Mouse (Mus musculus): ENCODE measurements around the gene Cfap65. TPM values are rescaled to one million over a fixed set of nuclear protein-coding genes. Genes with fewer than 3 reads are reported as not detected.

The Cfap65 gene
- polyA plus RNA-seq (2015; fragmentation: Nextera tagmentation; extraction: Ambion mirVana) = 0.03 TPM in 1 of 2 replicates, not detected in the other

- Histone ChIP-seq H3K4me2 (peak within 1 kb of the TSS; percentile 46), H3K4me1 (0 out of 2 replicates have a peak, but pooled peaks cover 2% of the 10 kb centered on the region), H3K36me3 (no peaks in the 10 kb centered on the region), H3K9ac (no peak within 1 kb of the TSS), H3K4me3 (replicated peaks) (peak within 1 kb of the TSS; percentile 30), H3K9me3 (replicated peaks) (no peaks in the 10 kb centered on the region), H3K27ac (no peak within 1 kb of the TSS), H3K27me3 (peaks cover 77% of the 10 kb centered on the region)
- 2% methylated on average over 18 of the region's 18 CpGs for WGBS
- no peak for ATAC-seq (replicated peaks; ENCODE audit: low FRiP score)
Observed at GRCm38 (mm10) chr1:74935402-74935801, at the start of gene Cfap65. Cfap65 (minus strand) TSS chr1:74935599.

- Histone ChIP-seq H3K9me3 (replicated peaks) (no peaks in the 10 kb centered on the region), H3K4me2 (no peak overlapping the region), H3K27ac (no peak overlapping the region), H3K36me3 (no peaks in the 10 kb centered on the region), H3K27me3 (no peaks in the 10 kb centered on the region), H3K4me1 (0 out of 2 replicates have a peak, but pooled peaks cover 6% of the 10 kb centered on the region), H3K9ac (no peak overlapping the region), H3K4me3 (replicated peaks) (no peak overlapping the region)
- 72% methylated on average over 8 of the region's 8 CpGs for WGBS
- no peak for ATAC-seq (replicated peaks; ENCODE audit: low FRiP score)
Observed at GRCm38 (mm10) chr1:74977001-74977400, 41.6 kb upstream of the Cfap65 start.

GRCm38 (mm10) chr1:74975936-74976335 is 40.5 kb upstream of the Cfap65 start:
- H3K4me3 ChIP-seq (replicated peaks) = no peak overlapping the region
- H3K36me3 ChIP-seq = no peaks in the 10 kb centered on the region
- no peaks in the 10 kb centered on the region for H3K9me3 ChIP-seq (replicated peaks)
- no peak overlapping the region for H3K9ac ChIP-seq
- WGBS = 96% methylated on average over 1 of the region's 1 CpGs
- H3K27ac ChIP-seq = no peak overlapping the region
- ATAC-seq (replicated peaks; ENCODE audit: low FRiP score) = no peak
- H3K4me2 ChIP-seq = no peak overlapping the region
- no peaks in the 10 kb centered on the region for H3K27me3 ChIP-seq
- peaks cover 11% of the 10 kb centered on the region; the same call in 1 of the 2 replicates for H3K4me1 ChIP-seq

- ATAC-seq (replicated peaks; ENCODE audit: low FRiP score) = no peak
- no peak overlapping the region for H3K9ac ChIP-seq
- WGBS = 87% methylated on average over 6 of the region's 6 CpGs
Observed at GRCm38 (mm10) chr1:74973590-74973989, 38.2 kb upstream of the Cfap65 start.

GRCm38 (mm10) chr1:74971353-74972050 is 36.1 kb upstream of the Cfap65 start:
- H3K4me3 ChIP-seq (replicated peaks) = no peak overlapping the region
- peak overlapping the region; percentile 56; the same call in 1 of the 2 replicates for H3K27ac ChIP-seq
- ATAC-seq (replicated peaks; ENCODE audit: low FRiP score) = peak; percentile 80
- no peaks in the 10 kb centered on the region for H3K9me3 ChIP-seq (replicated peaks)
- no peaks in the 10 kb centered on the region for H3K36me3 ChIP-seq
- no peak overlapping the region for H3K9ac ChIP-seq
- H3K4me1 ChIP-seq = peaks cover 10% of the 10 kb centered on the region; the same call in 1 of the 2 replicates
- no peaks in the 10 kb centered on the region for H3K27me3 ChIP-seq
- H3K4me2 ChIP-seq = no peak overlapping the region
- WGBS = 40% methylated on average over 4 of the region's 4 CpGs

More at GRCm38 (mm10) chr1:74973590-74973989, 38.2 kb upstream of the Cfap65 start:
- no peak overlapping the region for H3K27ac ChIP-seq
- H3K4me3 ChIP-seq (replicated peaks) = no peak overlapping the region
- H3K4me1 ChIP-seq = peaks cover 10% of the 10 kb centered on the region; the same call in 1 of the 2 replicates
- H3K36me3 ChIP-seq = no peaks in the 10 kb centered on the region
- H3K4me2 ChIP-seq = no peak overlapping the region
- no peaks in the 10 kb centered on the region for H3K9me3 ChIP-seq (replicated peaks)
- H3K27me3 ChIP-seq = no peaks in the 10 kb centered on the region

GRCm38 (mm10) chr1:74967962-74968580 is 32.7 kb upstream of the Cfap65 start:
- peaks cover 8% of the 10 kb centered on the region for H3K27me3 ChIP-seq
- no peaks in the 10 kb centered on the region for H3K36me3 ChIP-seq
- H3K4me2 ChIP-seq = no peak overlapping the region
- ATAC-seq (replicated peaks; ENCODE audit: low FRiP score) = no peak
- peaks cover 18% of the 10 kb centered on the region for H3K4me1 ChIP-seq
- no peak overlapping the region for H3K9ac ChIP-seq
- no peaks in the 10 kb centered on the region for H3K9me3 ChIP-seq (replicated peaks)
- WGBS = 36% methylated on average over 8 of the region's 8 CpGs
- H3K27ac ChIP-seq = peak overlapping the region; percentile 2; the same call in 1 of the 2 replicates
- no peak overlapping the region for H3K4me3 ChIP-seq (replicated peaks)

- H3K9ac ChIP-seq = peak overlapping the region; percentile 27
- ATAC-seq (replicated peaks; ENCODE audit: low FRiP score) = peak; percentile 57
- 5% methylated on average over 16 of the region's 16 CpGs for whole genome bisulfite sequencing
- H3K4me1 ChIP-seq = peaks cover 13% of the 10 kb centered on the region
- no peak overlapping the region for H3K27ac ChIP-seq
- H3K27me3 ChIP-seq = peaks cover 14% of the 10 kb centered on the region
- peak overlapping the region; percentile 33 for H3K4me3 ChIP-seq (replicated peaks)
- H3K9me3 ChIP-seq (replicated peaks) = no peaks in the 10 kb centered on the region
- H3K4me2 ChIP-seq = peak overlapping the region; percentile 63
- H3K36me3 ChIP-seq = no peaks in the 10 kb centered on the region
Observed at GRCm38 (mm10) chr1:74964494-74965215, 29.3 kb upstream of the Cfap65 start.

- Histone ChIP-seq H3K9ac (no peak overlapping the region), H3K4me3 (replicated peaks) (no peak overlapping the region), H3K4me2 (no peak overlapping the region), H3K4me1 (peaks cover 13% of the 10 kb centered on the region), H3K27ac (no peak overlapping the region), H3K36me3 (no peaks in the 10 kb centered on the region), H3K27me3 (peaks cover 30% of the 10 kb centered on the region), H3K9me3 (replicated peaks) (no peaks in the 10 kb centered on the region)
- ATAC-seq (replicated peaks; ENCODE audit: low FRiP score) = no peak
- 84% methylated on average over 5 of the region's 5 CpGs for WGBS
Observed at GRCm38 (mm10) chr1:74962853-74963227, 27.4 kb upstream of the Cfap65 start.

- WGBS = 65% methylated on average over 5 of the region's 5 CpGs
- ATAC-seq (replicated peaks; ENCODE audit: low FRiP score) = no peak
- no peak overlapping the region for H3K4me3 ChIP-seq (replicated peaks)
- no peak overlapping the region for H3K9ac ChIP-seq
- peaks cover 36% of the 10 kb centered on the region for H3K27me3 ChIP-seq
- peaks cover 9% of the 10 kb centered on the region for H3K4me1 ChIP-seq
- H3K9me3 ChIP-seq (replicated peaks) = no peaks in the 10 kb centered on the region
- H3K27ac ChIP-seq = no peak overlapping the region
- H3K36me3 ChIP-seq = no peaks in the 10 kb centered on the region
- no peak overlapping the region for H3K4me2 ChIP-seq
Observed at GRCm38 (mm10) chr1:74962126-74962852, 26.9 kb upstream of the Cfap65 start.

GRCm38 (mm10) chr1:74961722-74962121 is 26.3 kb upstream of the Cfap65 start:
- H3K4me1 ChIP-seq = peaks cover 9% of the 10 kb centered on the region
- no peak overlapping the region for H3K4me3 ChIP-seq (replicated peaks)
- no peaks in the 10 kb centered on the region for H3K36me3 ChIP-seq
- H3K27ac ChIP-seq = no peak overlapping the region
- no peak for ATAC-seq (replicated peaks; ENCODE audit: low FRiP score)
- H3K9me3 ChIP-seq (replicated peaks) = no peaks in the 10 kb centered on the region
- no peak overlapping the region for H3K4me2 ChIP-seq
- WGBS = 83% methylated on average over 7 of the region's 7 CpGs
- H3K9ac ChIP-seq = no peak overlapping the region
- peaks cover 41% of the 10 kb centered on the region for H3K27me3 ChIP-seq

GRCm38 (mm10) chr1:74960059-74960458 is 24.7 kb upstream of the Cfap65 start:
- WGBS = 88% methylated on average over 7 of the region's 7 CpGs
- no peak for ATAC-seq (replicated peaks; ENCODE audit: low FRiP score)
- Histone ChIP-seq H3K4me1 (peaks cover 5% of the 10 kb centered on the region), H3K9ac (no peak overlapping the region), H3K27me3 (peaks cover 53% of the 10 kb centered on the region), H3K4me3 (replicated peaks) (no peak overlapping the region), H3K9me3 (replicated peaks) (no peaks in the 10 kb centered on the region), H3K36me3 (no peaks in the 10 kb centered on the region), H3K27ac (no peak overlapping the region), H3K4me2 (no peak overlapping the region)

All from kidney, embryonic 15.5 days (tissue).